Mouse (Mus musculus): ENCODE data around the gene Cadm3.
"Not testable (repeated sequence)": the region's sequence is repeated elsewhere in the genome, so short reads cannot be mapped to it uniquely, and the experiment has no call there.

Gene Cadm3

GRCm38 (mm10) chr1:173322249-173322627 is 45.3 kb downstream of the Cadm3 start:
- no peak for DNase-seq (ENCODE audit: low spot score)

- DNase-seq (ENCODE audit: low spot score) = no peak
These were observed 45.8 kb downstream of the Cadm3 start for GRCm38 (mm10) chr1:173321593-173322248.

GRCm38 (mm10) chr1:173317925-173318477 is 49.5 kb downstream of the Cadm3 start:
- no peak for DNase-seq (ENCODE audit: low spot score)

- DNase-seq (ENCODE audit: low spot score) = no peak
These were observed 51.8 kb downstream of the Cadm3 start for GRCm38 (mm10) chr1:173315725-173316124.

GRCm38 (mm10) chr1:173313535-173314050 is 53.9 kb downstream of the Cadm3 start:
- DNase-seq (ENCODE audit: low spot score) = not testable (repeated sequence)

- DNase-seq (ENCODE audit: low spot score) = not testable (repeated sequence)
These were observed 64.7 kb downstream of the Cadm3 start for GRCm38 (mm10) chr1:173302795-173303194.

Data from c-Kit-positive CD71-positive TER-119-positive erythroid progenitor cells, embryonic 14.5 days (primary cell).